Mouse (Mus musculus) olfactory bulb, adult 2 months (tissue): ENCODE measurements at regions not wholly inside any gene's neighbourhood (a gene's known extent, or its start where the extent isn't known, plus 50 kb on each side); places are given as distances from the start of the nearest gene placed in this dataset.

Experiments
- H3K27ac ChIP-seq: fragments of 200-500 bp; 2 replicates; pipeline ENCODE4 v1.5.1; 2012; ENCODE audit warnings: low read depth, low read length; ENCODE audit not compliant: insufficient read depth
- H3K4me1 ChIP-seq: fragments of 200-500 bp; 2 replicates; pipeline ENCODE4 v1.6.1; 2012; ENCODE audit warnings: low read length; ENCODE audit not compliant: control insufficient read depth, insufficient read depth
- H3K4me3 ChIP-seq: fragments of 200-500 bp; 2 replicates; pipeline ENCODE4 v1.5.1; 2012; ENCODE audit warnings: mild to moderate bottlenecking, low read depth, low read length, moderate library complexity; ENCODE audit not compliant: insufficient read depth
- CTCF ChIP-seq: fragments of 200-500 bp; IDR thresholded peaks from 2 replicates; pipeline ENCODE4 v1.5.1; 2012; ENCODE audit warnings: low read depth, mild to moderate bottlenecking, low read length, moderate library complexity; ENCODE audit not compliant: insufficient read depth
- POLR2A ChIP-seq: fragments of 200-500 bp; IDR thresholded peaks from 2 replicates; pipeline ENCODE4 v1.6.1; 2012; ENCODE audit warnings: mild to moderate bottlenecking, low read depth, low read length, moderate library complexity; ENCODE audit not compliant: insufficient read depth
- WGBS: fragments of 180-500 bp; shearing (Covaris S2); methylation state at CpG from one replicate; pipeline ENCODE4 v1.1.7; 2018; 5-methylcytosine and 5-hydroxymethylcytosine counted together

DNA sequence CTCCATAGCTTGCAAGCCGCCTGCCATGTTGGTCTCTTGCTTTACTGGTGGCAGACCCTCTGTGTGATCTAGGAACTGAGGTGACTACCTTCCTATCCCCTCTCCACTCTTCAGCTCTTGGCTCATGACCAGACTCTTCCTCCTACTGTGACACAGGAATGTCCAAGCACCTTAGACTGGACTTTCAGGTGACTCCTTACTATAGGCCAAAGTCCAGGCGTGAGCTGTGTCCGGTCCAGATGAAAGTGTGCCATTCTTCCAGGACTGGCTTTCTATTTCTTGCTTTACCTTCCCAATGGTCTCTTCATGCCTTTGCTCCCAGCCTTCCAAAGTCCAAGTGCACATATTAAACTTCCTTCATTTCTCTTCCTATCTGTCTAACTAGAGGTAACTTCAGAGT, 156.3 kb upstream of the Lpp start:
- over 99% methylated on average over 3 of the region's 3 CpGs for WGBS
- no peak for TF ChIP-seq POLR2A
- TF ChIP-seq CTCF, result no peak
- Histone ChIP-seq H3K4me1 (peaks cover 6% of the 10 kb centered on the region), H3K27ac (no peak overlapping the region), H3K4me3 (no peak overlapping the region)

- peaks cover 6% of the 10 kb centered on the region for H3K4me1 ChIP-seq
- no peak overlapping the region for H3K4me3 ChIP-seq
- 78% methylated on average over 3 of the region's 3 CpGs for WGBS
- no peak overlapping the region for H3K27ac ChIP-seq
- TF ChIP-seq CTCF (no peak), POLR2A (no peak)
Observed at GRCm38 (mm10) chr16:24236511-24236910, 156.8 kb upstream of the Lpp start.

DNA sequence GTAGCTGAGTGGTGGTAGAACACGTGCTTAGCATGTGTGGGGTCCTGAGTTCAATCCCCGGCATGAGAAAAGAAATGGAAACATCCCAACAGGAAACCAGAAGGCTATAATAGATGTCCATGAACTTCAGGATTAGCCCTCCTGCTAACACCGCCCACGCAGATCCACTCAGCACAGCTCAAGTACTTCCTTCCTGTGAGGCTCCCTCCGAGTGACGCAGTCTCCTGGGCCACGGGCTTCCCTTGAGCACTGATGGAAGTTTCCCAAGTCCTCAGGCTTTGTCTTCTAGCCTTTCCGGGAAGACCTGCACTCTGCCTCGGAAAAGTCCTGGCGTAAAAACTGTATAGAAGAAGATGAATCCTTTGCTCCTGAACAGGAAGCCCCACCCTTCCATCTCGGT, 158.5 kb upstream of the Lpp start:
- Histone ChIP-seq H3K4me3 (no peak overlapping the region), H3K27ac (no peak overlapping the region), H3K4me1 (peaks cover 6% of the 10 kb centered on the region)
- TF ChIP-seq CTCF (no peak), POLR2A (no peak)
- WGBS, result 89% methylated on average over 11 of the region's 11 CpGs

- Histone ChIP-seq H3K4me3 (no peak overlapping the region), H3K4me1 (no peaks in the 10 kb centered on the region), H3K27ac (no peak overlapping the region)
- 92% methylated on average over 6 of the region's 6 CpGs for WGBS
- TF ChIP-seq POLR2A (no peak), CTCF (no peak)
Observed at GRCm38 (mm10) chr16:24232001-24232530, 161.2 kb upstream of the Lpp start.

DNA sequence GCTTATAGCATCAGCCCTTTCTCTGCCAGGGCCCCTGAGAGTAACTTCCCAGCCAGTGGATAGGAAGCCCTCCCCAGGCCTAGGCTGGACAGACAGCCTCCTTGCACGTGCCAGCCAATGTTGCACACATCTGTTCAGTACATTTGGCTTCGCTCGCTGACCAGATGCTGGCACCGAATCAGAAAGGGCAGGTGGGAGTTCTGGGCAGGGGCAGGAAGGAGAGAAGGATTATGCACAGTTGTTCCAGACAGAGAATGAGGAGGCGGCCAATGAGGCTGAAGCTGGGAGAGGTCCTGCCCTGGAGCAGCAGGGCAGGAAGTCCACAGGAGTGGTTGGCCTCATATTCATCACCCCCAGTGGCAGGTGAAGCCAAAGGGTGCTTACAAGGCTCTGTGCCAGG, 161.8 kb upstream of the Lpp start:
- Histone ChIP-seq H3K4me3 (no peak overlapping the region), H3K27ac (no peak overlapping the region), H3K4me1 (no peaks in the 10 kb centered on the region)
- TF ChIP-seq POLR2A (no peak), CTCF (no peak)
- WGBS, result 58% methylated on average over 5 of the region's 5 CpGs

DNA sequence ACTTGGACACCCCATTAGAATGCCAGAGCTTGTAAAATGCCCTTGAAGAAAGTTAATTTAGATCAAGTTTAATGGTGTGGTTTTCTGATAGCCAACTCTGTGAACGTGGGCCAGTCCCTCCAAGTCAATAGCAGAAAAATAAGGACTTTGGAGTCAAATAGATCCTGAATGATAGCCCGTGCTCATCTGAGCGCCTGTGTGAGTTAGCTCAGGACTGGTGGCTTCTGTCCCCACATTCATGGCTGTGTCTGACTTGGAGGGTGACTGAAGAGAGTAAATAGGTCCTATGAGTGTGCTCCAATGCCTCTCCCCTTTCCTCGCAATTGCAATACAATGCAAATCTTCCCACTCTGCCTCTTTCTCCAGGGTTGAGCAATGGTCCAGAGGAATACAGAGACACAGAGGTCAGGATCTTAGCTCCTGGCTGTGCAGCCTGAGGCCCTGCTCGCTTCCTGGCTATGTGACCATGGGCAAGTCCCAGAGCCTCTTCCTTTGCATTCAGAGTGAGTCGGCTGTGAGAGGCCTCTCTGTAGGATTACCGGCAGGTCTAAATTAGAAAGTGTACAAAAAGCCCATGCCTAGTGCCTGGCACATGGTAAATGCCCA, 164.2 kb upstream of the Lpp start:
- TF ChIP-seq POLR2A (no peak), CTCF (no peak)
- Histone ChIP-seq H3K4me3 (no peak overlapping the region), H3K27ac (no peak overlapping the region), H3K4me1 (no peaks in the 10 kb centered on the region)
- 90% methylated on average over 7 of the region's 7 CpGs for WGBS

DNA sequence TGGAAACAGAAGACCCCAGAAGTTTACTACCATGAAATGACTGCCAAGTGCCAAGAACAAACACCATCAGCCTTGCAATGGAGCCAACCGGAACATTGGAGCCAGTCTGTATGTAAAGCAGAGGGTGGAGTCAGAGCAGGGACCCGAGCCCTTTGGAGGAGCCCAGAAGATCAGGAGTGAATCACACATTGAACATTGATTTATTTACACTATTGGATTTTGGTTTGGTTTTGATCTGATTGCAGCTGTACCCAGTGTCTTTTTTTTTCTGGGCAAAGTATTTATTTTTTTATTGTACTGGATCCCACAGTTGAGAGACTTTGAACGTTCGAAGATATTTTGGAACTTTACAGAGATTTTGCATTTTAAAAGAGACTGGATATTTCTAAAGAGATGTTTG, 167.4 kb upstream of the Lpp start:
- WGBS, result 85% methylated on average over 4 of the region's 4 CpGs
- TF ChIP-seq CTCF, result no peak
- no peak for TF ChIP-seq POLR2A
- H3K4me3 ChIP-seq, result no peak overlapping the region
- no peaks in the 10 kb centered on the region for H3K4me1 ChIP-seq
- H3K27ac ChIP-seq, result no peak overlapping the region

DNA sequence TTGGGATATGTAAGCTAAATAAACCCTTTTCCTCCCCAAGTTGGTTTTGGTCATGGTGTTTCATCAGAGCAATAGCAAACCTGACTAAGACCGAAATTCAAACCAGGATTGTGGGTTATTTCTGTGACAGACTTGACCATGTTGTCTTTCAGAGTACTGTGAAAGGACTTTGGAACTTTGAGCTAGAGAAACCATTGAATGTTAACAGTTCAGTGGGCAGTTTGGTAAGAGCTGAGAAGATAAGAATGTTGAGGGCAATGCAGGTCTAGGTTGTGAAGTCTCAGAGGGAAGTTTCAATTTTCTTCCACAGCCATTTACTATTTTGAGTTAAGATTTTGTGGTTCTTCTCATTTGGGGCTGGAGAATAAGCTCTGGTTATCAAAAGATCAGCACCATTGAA, 168.2 kb upstream of the Lpp start:
- no peak for TF ChIP-seq CTCF
- no peak for TF ChIP-seq POLR2A
- WGBS, result 98% methylated on average over 1 of the region's 1 CpGs
- Histone ChIP-seq H3K4me1 (no peaks in the 10 kb centered on the region), H3K27ac (no peak overlapping the region), H3K4me3 (no peak overlapping the region)

DNA sequence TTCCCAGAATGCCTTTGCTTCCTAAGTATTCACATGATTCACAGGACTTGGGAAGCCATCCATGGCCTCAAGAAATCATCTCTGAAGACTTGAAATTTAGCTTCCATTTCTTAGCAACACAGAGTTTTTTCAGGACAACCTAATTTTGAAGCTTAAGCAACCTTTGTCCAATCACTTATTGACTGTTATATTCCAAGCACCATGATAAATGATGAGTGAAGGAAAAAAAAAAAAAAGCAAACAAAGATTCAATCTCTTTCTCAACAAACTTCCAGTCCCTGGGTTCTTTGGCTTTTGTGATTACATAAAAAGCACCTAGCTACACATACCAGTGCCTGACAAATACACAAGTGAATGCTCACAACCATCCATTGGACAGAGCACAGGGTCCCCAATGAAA, 169.4 kb upstream of the Lpp start:
- TF ChIP-seq POLR2A (no peak), CTCF (no peak)

DNA sequence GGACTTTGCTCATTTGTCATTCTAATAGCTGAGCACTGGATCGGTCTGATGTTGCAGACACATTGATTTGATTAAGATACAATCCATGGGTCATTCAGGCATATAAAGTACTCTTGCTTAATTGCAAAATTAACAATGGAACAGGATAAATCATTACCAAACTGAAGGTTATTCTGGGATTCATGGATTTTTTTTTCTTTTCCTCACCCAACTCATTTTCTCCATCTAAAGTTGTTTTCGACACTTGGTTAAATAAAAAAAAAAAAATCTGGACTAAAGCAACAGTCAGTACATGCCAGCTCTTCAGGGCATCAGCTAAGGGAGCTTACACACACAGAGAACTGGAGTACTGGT, 169.8 kb upstream of the Lpp start:
- no peak overlapping the region for H3K27ac ChIP-seq
- TF ChIP-seq POLR2A, result no peak
- no peak for TF ChIP-seq CTCF
- no peaks in the 10 kb centered on the region for H3K4me1 ChIP-seq
- H3K4me3 ChIP-seq, result no peak overlapping the region
- 56% methylated on average over 2 of the region's 2 CpGs for WGBS

More for the DNA sequence above, 169.4 kb upstream of the Lpp start:
- Histone ChIP-seq H3K27ac (no peak overlapping the region), H3K4me3 (no peak overlapping the region), H3K4me1 (no peaks in the 10 kb centered on the region)
